Mouse (Mus musculus): ENCODE measurements around the gene Tgm7. TPM values are rescaled to one million over a fixed set of nuclear protein-coding genes. Genes with fewer than 3 reads are reported as not detected.

Tgm7 gene
- polyA plus RNA-seq, 1 experiment: not detected

- Histone ChIP-seq H3K36me3 (ENCODE audit: control insufficient read depth, insufficient read depth) (no peaks in the 10 kb centered on the region), H3K27me3 (ENCODE audit: control insufficient read depth, insufficient read depth, insufficient read length) (no peaks in the 10 kb centered on the region), H3K79me2 (ENCODE audit: control insufficient read depth, insufficient read depth) (no peaks in the 10 kb centered on the region), H3K4me2 (ENCODE audit: low read depth) (no peak overlapping the region), H3K4me3 (no peak overlapping the region), H3ac (ENCODE audit: control insufficient read depth, insufficient read length) (no peak overlapping the region)
- TF ChIP-seq MAX (IDR thresholded peaks at IDR 0.05; ENCODE audit: low read depth) (no peak), POLR2A (IDR thresholded peaks at IDR 0.05; ENCODE audit: insufficient read length, low read depth) (no peak), E2F4 (IDR thresholded peaks at IDR 0.05; ENCODE audit: insufficient read depth) (no peak), MYOG (IDR thresholded peaks at IDR 0.05; ENCODE audit: control insufficient read depth in 1 of 3, insufficient read depth in 1 of 3, insufficient read length in 2 of 3, low read depth in 2 of 3) (no peak), POLR2AphosphoS2 (IDR thresholded peaks at IDR 0.05; ENCODE audit: insufficient read length, low read depth) (no peak), MYOD1 (IDR thresholded peaks at IDR 0.05; ENCODE audit: control insufficient read depth in 1 of 3, insufficient read length in 2 of 3, low read depth in 2 of 3) (no peak), TCF12 (IDR thresholded peaks at IDR 0.05; ENCODE audit: insufficient read depth, poor library complexity, severe bottlenecking) (no peak), SRF (IDR thresholded peaks at IDR 0.05; ENCODE audit: control insufficient read depth, insufficient read length, low read depth) (no peak), REST (IDR thresholded peaks at IDR 0.05; ENCODE audit: insufficient read depth, insufficient read length) (no peak), CEBPB (IDR thresholded peaks at IDR 0.05; ENCODE audit: insufficient read depth, poor library complexity, severe bottlenecking) (no peak), TCF3 (IDR thresholded peaks at IDR 0.05; ENCODE audit: insufficient read length, low read depth) (no peak), USF1 (IDR thresholded peaks at IDR 0.05; ENCODE audit: low read depth) (no peak)
These were observed 40.1 kb downstream of the Tgm7 start for GRCm38 (mm10) chr2:121069506-121069905.

GRCm38 (mm10) chr2:121067116-121067515 lies 42.5 kb downstream of the Tgm7 start:
- no peak overlapping the region for H3ac ChIP-seq (ENCODE audit: control insufficient read depth, insufficient read length)
- no peaks in the 10 kb centered on the region for H3K79me2 ChIP-seq (ENCODE audit: control insufficient read depth, insufficient read depth)
- no peak overlapping the region for H3K4me2 ChIP-seq (ENCODE audit: low read depth)
- no peak for TF ChIP-seq E2F4 (IDR thresholded peaks at IDR 0.05; ENCODE audit: insufficient read depth)
- peak in 1 of 3 experiments; percentile 57 for TF ChIP-seq MYOG (IDR thresholded peaks at IDR 0.05; ENCODE audit: control insufficient read depth in 1 of 3, insufficient read depth in 1 of 3, insufficient read length in 2 of 3, low read depth in 2 of 3)
- peak in 1 of 3 experiments; percentile 20 for TF ChIP-seq MYOD1 (IDR thresholded peaks at IDR 0.05; ENCODE audit: control insufficient read depth in 1 of 3, insufficient read length in 2 of 3, low read depth in 2 of 3)
- H3K36me3 ChIP-seq (ENCODE audit: control insufficient read depth, insufficient read depth): no peaks in the 10 kb centered on the region
- H3K27me3 ChIP-seq (ENCODE audit: control insufficient read depth, insufficient read depth, insufficient read length): no peaks in the 10 kb centered on the region
- H3K4me3 ChIP-seq: no peak overlapping the region

GRCm38 (mm10) chr2:121061315-121061714 lies 48.3 kb downstream of the Tgm7 start:
- TF ChIP-seq TCF3 (IDR thresholded peaks at IDR 0.05; ENCODE audit: insufficient read length, low read depth): no peak
- no peak for TF ChIP-seq MYOD1 (IDR thresholded peaks at IDR 0.05; ENCODE audit: control insufficient read depth in 1 of 3, insufficient read length in 2 of 3, low read depth in 2 of 3)
- TF ChIP-seq SRF (IDR thresholded peaks at IDR 0.05; ENCODE audit: control insufficient read depth, insufficient read length, low read depth): no peak
- no peak for TF ChIP-seq USF1 (IDR thresholded peaks at IDR 0.05; ENCODE audit: low read depth)
- TF ChIP-seq CEBPB (IDR thresholded peaks at IDR 0.05; ENCODE audit: insufficient read depth, poor library complexity, severe bottlenecking): no peak
- TF ChIP-seq MYOG (IDR thresholded peaks at IDR 0.05; ENCODE audit: control insufficient read depth in 1 of 3, insufficient read depth in 1 of 3, insufficient read length in 2 of 3, low read depth in 2 of 3): no peak
- H3K36me3 ChIP-seq (ENCODE audit: control insufficient read depth, insufficient read depth): no peaks in the 10 kb centered on the region
- no peaks in the 10 kb centered on the region for H3K79me2 ChIP-seq (ENCODE audit: control insufficient read depth, insufficient read depth)
- peaks cover 6% of the 10 kb centered on the region for H3K27me3 ChIP-seq (ENCODE audit: control insufficient read depth, insufficient read depth, insufficient read length)
- H3K4me2 ChIP-seq (ENCODE audit: low read depth): no peak overlapping the region
- H3ac ChIP-seq (ENCODE audit: control insufficient read depth, insufficient read length): no peak overlapping the region
- no peak overlapping the region for H3K4me3 ChIP-seq

GRCm38 (mm10) chr2:121057997-121058396 lies 51.6 kb downstream of the Tgm7 start:
- H3K4me3 ChIP-seq: no peak overlapping the region
- H3K79me2 ChIP-seq (ENCODE audit: control insufficient read depth, insufficient read depth): no peaks in the 10 kb centered on the region
- H3ac ChIP-seq (ENCODE audit: control insufficient read depth, insufficient read length): no peak overlapping the region
- H3K27me3 ChIP-seq (ENCODE audit: control insufficient read depth, insufficient read depth, insufficient read length): peaks cover 6% of the 10 kb centered on the region
- H3K4me2 ChIP-seq (ENCODE audit: low read depth): no peak overlapping the region
- H3K36me3 ChIP-seq (ENCODE audit: control insufficient read depth, insufficient read depth): no peaks in the 10 kb centered on the region
- no peak for TF ChIP-seq POLR2AphosphoS2 (IDR thresholded peaks at IDR 0.05; ENCODE audit: insufficient read length, low read depth)
- no peak for TF ChIP-seq MYOG (IDR thresholded peaks at IDR 0.05; ENCODE audit: control insufficient read depth in 1 of 3, insufficient read depth in 1 of 3, insufficient read length in 2 of 3, low read depth in 2 of 3)
- TF ChIP-seq TCF3 (IDR thresholded peaks at IDR 0.05; ENCODE audit: insufficient read length, low read depth): no peak
- TF ChIP-seq SRF (IDR thresholded peaks at IDR 0.05; ENCODE audit: control insufficient read depth, insufficient read length, low read depth): no peak
- no peak for TF ChIP-seq MYOD1 (IDR thresholded peaks at IDR 0.05; ENCODE audit: control insufficient read depth in 1 of 3, insufficient read length in 2 of 3, low read depth in 2 of 3)
- no peak for TF ChIP-seq CEBPB (IDR thresholded peaks at IDR 0.05; ENCODE audit: insufficient read depth, poor library complexity, severe bottlenecking)
- no peak for TF ChIP-seq E2F4 (IDR thresholded peaks at IDR 0.05; ENCODE audit: insufficient read depth)
- no peak for TF ChIP-seq POLR2A (IDR thresholded peaks at IDR 0.05; ENCODE audit: insufficient read length, low read depth)
- no peak for TF ChIP-seq REST (IDR thresholded peaks at IDR 0.05; ENCODE audit: insufficient read depth, insufficient read length)
- no peak for TF ChIP-seq TCF12 (IDR thresholded peaks at IDR 0.05; ENCODE audit: insufficient read depth, poor library complexity, severe bottlenecking)
- TF ChIP-seq USF1 (IDR thresholded peaks at IDR 0.05; ENCODE audit: low read depth): no peak
- TF ChIP-seq MAX (IDR thresholded peaks at IDR 0.05; ENCODE audit: low read depth): no peak

- Histone ChIP-seq H3K4me3 (no peak overlapping the region), H3K79me2 (ENCODE audit: control insufficient read depth, insufficient read depth) (no peaks in the 10 kb centered on the region), H3ac (ENCODE audit: control insufficient read depth, insufficient read length) (no peak overlapping the region), H3K27me3 (ENCODE audit: control insufficient read depth, insufficient read depth, insufficient read length) (peaks cover 6% of the 10 kb centered on the region), H3K4me2 (ENCODE audit: low read depth) (no peak overlapping the region), H3K36me3 (ENCODE audit: control insufficient read depth, insufficient read depth) (no peaks in the 10 kb centered on the region)
- TF ChIP-seq CEBPB (IDR thresholded peaks at IDR 0.05; ENCODE audit: insufficient read depth, poor library complexity, severe bottlenecking): no peak
- no peak for TF ChIP-seq POLR2AphosphoS2 (IDR thresholded peaks at IDR 0.05; ENCODE audit: insufficient read length, low read depth)
- no peak for TF ChIP-seq REST (IDR thresholded peaks at IDR 0.05; ENCODE audit: insufficient read depth, insufficient read length)
- TF ChIP-seq MYOG (IDR thresholded peaks at IDR 0.05; ENCODE audit: control insufficient read depth in 1 of 3, insufficient read depth in 1 of 3, insufficient read length in 2 of 3, low read depth in 2 of 3): no peak
- TF ChIP-seq SRF (IDR thresholded peaks at IDR 0.05; ENCODE audit: control insufficient read depth, insufficient read length, low read depth): no peak
- no peak for TF ChIP-seq MAX (IDR thresholded peaks at IDR 0.05; ENCODE audit: low read depth)
- no peak for TF ChIP-seq TCF3 (IDR thresholded peaks at IDR 0.05; ENCODE audit: insufficient read length, low read depth)
These were observed 53.7 kb downstream of the Tgm7 start for GRCm38 (mm10) chr2:121055915-121056314.

Data from myocyte (in vitro differentiated cells).